28 mouse cellular contexts compared by ENCODE assay signal in the genomic region with DNA sequence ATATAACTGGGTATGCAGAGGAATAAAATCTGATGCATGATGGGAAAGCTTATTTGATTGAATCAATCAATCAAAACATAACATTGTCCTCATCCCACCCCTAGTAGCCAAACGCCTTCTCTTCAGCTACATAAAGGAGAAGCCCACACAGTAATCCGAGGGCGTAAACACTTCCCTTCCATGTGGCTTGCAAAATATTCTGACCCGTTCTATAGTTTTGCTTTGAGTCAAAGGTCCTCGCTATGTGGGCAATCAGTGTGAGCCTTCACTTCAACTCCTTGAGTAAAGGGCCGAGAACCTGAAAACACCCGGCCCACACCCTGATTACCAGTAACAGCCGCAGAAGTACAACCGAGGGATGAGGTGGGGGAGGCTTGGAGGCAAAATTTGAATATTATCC.
"Had no signal": no experiment of that assay in that cellular context is flagged by ENCODE, and none has a peak within 500 bp of the region (broad histone marks: within the 10 kb centered on the region; RNA-seq: fewer than 3 reads in every experiment).

No protein-coding gene starts in this region.

- H3K27ac ChIP-seq: heart, embryonic 10.5 days; hindbrain, embryonic 10.5 days; hindbrain, embryonic 12.5 days; hindbrain, embryonic 14.5 days; intestine, embryonic 15.5 days; kidney, embryonic 15.5 days; kidney, postnatal 0 days; layer of hippocampus, adult 2 months; limb, embryonic 13.5 days; limb, embryonic 15.5 days; liver, embryonic 12.5 days; liver, embryonic 14.5 days had no signal

- H3K4me2 ChIP-seq: heart, embryonic 12.5 days; hindbrain, embryonic 12.5 days; hindbrain, embryonic 14.5 days; intestine, embryonic 15.5 days; kidney, embryonic 15.5 days; limb, embryonic 13.5 days; limb, embryonic 15.5 days; liver, embryonic 12.5 days had no signal

- H3K9ac ChIP-seq: heart, embryonic 12.5 days; hindbrain, embryonic 12.5 days; hindbrain, embryonic 14.5 days; intestine, embryonic 15.5 days; kidney, embryonic 15.5 days; limb, embryonic 13.5 days; limb, embryonic 15.5 days; liver, embryonic 12.5 days; liver, embryonic 14.5 days had no signal

- ATAC-seq: hindbrain, embryonic 16.5 days; inflammation-experienced regulatory T-cells, adult 6 months; intestine, embryonic 15.5 days; liver, embryonic 12.5 days had no signal

- DNase-seq: gastrocnemius, postnatal 14 days; gastrocnemius, postnatal 36 days; heart, adult 18-20 months; heart, postnatal 10 days; heart, postnatal 4 days; kidney, adult 11 months; kidney, adult 2 months; kidney, adult 9 months; kidney, postnatal 25 days; kidney, postnatal 4 days; layer of hippocampus, adult 9-11 months; layer of hippocampus, postnatal 36 days; left cerebral cortex, postnatal 4 days had no signal

- H3K9me3 ChIP-seq: heart, embryonic 10.5 days; heart, embryonic 12.5 days; hindbrain, embryonic 10.5 days; hindbrain, embryonic 12.5 days; intestine, embryonic 15.5 days; kidney, embryonic 15.5 days; limb, embryonic 13.5 days; limb, embryonic 15.5 days; liver, embryonic 12.5 days had no signal

- H3K4me3 ChIP-seq: heart, embryonic 10.5 days; heart, embryonic 12.5 days; hindbrain, embryonic 10.5 days; hindbrain, embryonic 12.5 days; intestine, embryonic 15.5 days; kidney, embryonic 15.5 days; layer of hippocampus, adult 2 months; limb, embryonic 13.5 days; limb, embryonic 15.5 days; liver, embryonic 12.5 days had no signal

- H3K36me3 ChIP-seq: heart, embryonic 10.5 days; heart, embryonic 12.5 days; hindbrain, embryonic 10.5 days; hindbrain, embryonic 12.5 days; intestine, embryonic 15.5 days; kidney, embryonic 15.5 days; limb, embryonic 13.5 days; limb, embryonic 15.5 days; liver, embryonic 12.5 days had no signal
